Mouse (Mus musculus) heart, embryonic 14.5 days (tissue): ENCODE results near the gene Lrp5. TPM values are rescaled to one million over a fixed set of nuclear protein-coding genes. Genes with fewer than 3 reads are reported as not detected.

ENCODE experiments used
- ATAC-seq: fragments of 200-750 bp; cut with Nextera tagmentation; 2 replicates; pipeline ENCODE4 v1.8.0; 2017; ENCODE audit warnings: low read depth, moderate TSS enrichment; ENCODE audit not compliant: insufficient number of reproducible peaks, insufficient read depth, low FRiP score
- H3K27ac ChIP-seq, 2 experiments: fragments of 200-500 bp in 1 of 2; fragments of 300-500 bp in 1 of 2; sonication (generic) in 1 of 2; replicated peaks in 1 of 2; 2 replicates each; pipeline ENCODE4 v1.5.1; 2012 to 2014; ENCODE audit warnings: low read depth in 2 of 2, low read length in 2 of 2, control low read depth in 1 of 2, mild to moderate bottlenecking in 1 of 2, mixed read lengths in 1 of 2; ENCODE audit not compliant: control insufficient read depth in 1 of 2, insufficient read depth in 1 of 2
- H3K27me3 ChIP-seq: fragments of 300-500 bp; sonication (generic); 2 replicates; pipeline ENCODE4 v1.6.1; 2014; ENCODE audit warnings: mild to moderate bottlenecking, low read length, control low read depth; ENCODE audit not compliant: control insufficient read depth, insufficient read depth
- H3K36me3 ChIP-seq: fragments of 300-500 bp; sonication (generic); 2 replicates; pipeline ENCODE4 v1.6.1; 2014; ENCODE audit warnings: mild to moderate bottlenecking, control low read depth, low read length, mixed read lengths; ENCODE audit not compliant: control insufficient read depth, insufficient read depth
- H3K4me1 ChIP-seq, 2 experiments: fragments of 200-500 bp in 1 of 2; fragments of 300-500 bp in 1 of 2; sonication (generic) in 1 of 2; 2 replicates each; pipeline ENCODE4 v1.6.1; 2012 to 2014; ENCODE audit warnings: low read length in 2 of 2, control low read depth in 1 of 2, mixed read lengths in 1 of 2; ENCODE audit not compliant: control insufficient read depth in 2 of 2, insufficient read depth in 2 of 2
- H3K4me2 ChIP-seq: fragments of 300-500 bp; sonication (generic); 2 replicates; pipeline ENCODE4 v1.6.1; 2014; ENCODE audit warnings: mild to moderate bottlenecking, low read length
- H3K4me3 ChIP-seq, 2 experiments: fragments of 200-500 bp in 1 of 2; fragments of 300-500 bp in 1 of 2; sonication (generic) in 1 of 2; 2 replicates each; pipeline ENCODE4 v1.5.1; 2012 to 2014; ENCODE audit warnings: low read length in 2 of 2, mild to moderate bottlenecking in 2 of 2, control low read depth in 1 of 2, low read depth in 1 of 2, moderate library complexity in 1 of 2; ENCODE audit not compliant: control insufficient read depth in 1 of 2, insufficient read depth in 1 of 2
- H3K9ac ChIP-seq: fragments of 300-500 bp; sonication (generic); 2 replicates; pipeline ENCODE4 v1.6.1; 2014; ENCODE audit warnings: mild to moderate bottlenecking, low read length
- H3K9me3 ChIP-seq: fragments of 300-500 bp; sonication (generic); 2 replicates; pipeline ENCODE4 v1.6.1; 2016; ENCODE audit warnings: low read length, control low read depth; ENCODE audit not compliant: control insufficient read depth
- WGBS: fragments of 180-500 bp; shearing (Covaris S2); extraction: QIAGEN DNeasy Blood & Tissue Kit; methylation state at CpG from one replicate; pipeline ENCODE4 v1.1.7; 2014; 5-methylcytosine and 5-hydroxymethylcytosine counted together
- polyA plus RNA-seq: library from polyadenylated mRNA; unstranded; fragments of >200 nt; fragmentation: Nextera tagmentation; extraction: Ambion mirVana; gene quantifications from 2 replicates; pipeline ENCODE4 v1.2.1, GENCODE M21; 2014

Lrp5 gene
- polyA plus RNA-seq, 1 experiment from 2014 or later, result 5.0 TPM

DNA sequence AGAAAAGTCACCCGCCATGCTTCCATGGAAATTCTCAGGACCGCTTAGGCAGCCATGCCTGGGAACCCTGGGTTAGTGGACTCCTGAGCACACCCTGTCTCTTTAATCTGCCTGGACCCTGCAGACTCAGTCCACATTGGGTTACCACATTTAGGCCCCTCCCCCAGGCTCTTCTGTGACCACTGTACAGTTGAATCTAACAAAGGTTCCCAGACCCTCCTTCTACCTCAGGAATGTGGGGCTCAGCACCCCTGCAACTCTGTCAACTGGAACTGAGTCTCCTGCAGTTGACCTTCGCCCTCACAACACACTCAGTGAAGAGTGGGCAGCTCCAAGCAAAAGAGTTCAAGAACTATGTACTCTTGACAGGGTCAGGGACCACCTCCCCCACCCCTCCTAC is 38.4 kb downstream of the Lrp5 start:
- Histone ChIP-seq H3K27ac (no peak overlapping the region), H3K36me3 (peaks cover 58% of the 10 kb centered on the region), H3K4me2 (no peak overlapping the region), H3K27me3 (no peaks in the 10 kb centered on the region), H3K9ac (no peak overlapping the region), H3K4me1 (peaks cover 4 to 7% of the 10 kb centered on the region in 2 experiments; a peak in 3 of 4 replicates), H3K4me3 (no peak overlapping the region), H3K9me3 (0 out of 2 replicates have a peak, but pooled peaks cover 3% of the 10 kb centered on the region)
- 92% methylated on average over 3 of the region's 3 CpGs for WGBS
- ATAC-seq, result no peak

GRCm38 (mm10) chr19:3645813-3646212 is 40.6 kb downstream of the Lrp5 start:
- Histone ChIP-seq H3K4me2 (no peak overlapping the region), H3K9me3 (no peaks in the 10 kb centered on the region), H3K9ac (no peak overlapping the region), H3K4me3 (no peak overlapping the region), H3K27me3 (no peaks in the 10 kb centered on the region), H3K4me1 (peaks cover 24 to 26% of the 10 kb centered on the region in 2 experiments), H3K27ac (peak overlapping the region; percentile 10 to 37; a peak in 1 of 4 replicates), H3K36me3 (peaks cover 41% of the 10 kb centered on the region)
- no peak for ATAC-seq
- 77% methylated on average over 3 of the region's 3 CpGs for WGBS

- peaks cover 37% of the 10 kb centered on the region for H3K36me3 ChIP-seq
- ATAC-seq, result no peak
- no peaks in the 10 kb centered on the region for H3K9me3 ChIP-seq
- H3K27ac ChIP-seq, result peak overlapping the region; percentile 10 to 37; a peak in 1 of 4 replicates
- H3K4me3 ChIP-seq, result no peak overlapping the region
- H3K27me3 ChIP-seq, result no peaks in the 10 kb centered on the region
- H3K4me2 ChIP-seq, result no peak overlapping the region
- H3K4me1 ChIP-seq, result peaks cover 25 to 26% of the 10 kb centered on the region in 2 experiments
- 70% methylated on average over 4 of the region's 4 CpGs for WGBS
- no peak overlapping the region for H3K9ac ChIP-seq
Observed at GRCm38 (mm10) chr19:3645318-3645717, 41.0 kb downstream of the Lrp5 start.

DNA sequence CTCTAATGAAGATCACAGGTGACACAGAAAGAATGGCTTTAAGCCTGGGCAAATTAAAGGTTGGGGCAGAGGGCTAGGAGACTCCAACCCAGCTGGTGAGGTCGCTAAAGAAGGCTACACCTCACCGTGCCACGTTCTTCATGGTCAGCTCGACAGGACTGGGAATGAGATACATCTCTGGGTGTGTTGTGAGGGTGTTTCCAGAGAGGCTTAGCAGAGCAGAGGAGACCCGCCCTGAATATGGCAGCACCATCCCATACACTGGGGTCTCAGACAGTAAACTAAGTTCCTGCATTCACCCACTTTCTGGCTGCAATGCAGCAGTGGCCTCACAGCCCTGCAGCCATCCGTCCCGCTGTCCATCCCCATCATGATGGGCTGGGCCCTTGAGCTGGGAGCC is 46.8 kb downstream of the Lrp5 start:
- H3K4me1 ChIP-seq, result peaks cover 51 to 53% of the 10 kb centered on the region in 2 experiments
- no peak for ATAC-seq
- no peak overlapping the region for H3K4me2 ChIP-seq
- peak overlapping the region in 1 of 2 experiments; percentile 80; a peak in 1 of 4 replicates for H3K27ac ChIP-seq
- 87% methylated on average over 7 of the region's 7 CpGs for WGBS
- H3K9ac ChIP-seq, result no peak overlapping the region
- H3K4me3 ChIP-seq, result no peak overlapping the region
- H3K36me3 ChIP-seq, result peaks cover 11% of the 10 kb centered on the region
- no peaks in the 10 kb centered on the region for H3K27me3 ChIP-seq
- H3K9me3 ChIP-seq, result no peaks in the 10 kb centered on the region

DNA sequence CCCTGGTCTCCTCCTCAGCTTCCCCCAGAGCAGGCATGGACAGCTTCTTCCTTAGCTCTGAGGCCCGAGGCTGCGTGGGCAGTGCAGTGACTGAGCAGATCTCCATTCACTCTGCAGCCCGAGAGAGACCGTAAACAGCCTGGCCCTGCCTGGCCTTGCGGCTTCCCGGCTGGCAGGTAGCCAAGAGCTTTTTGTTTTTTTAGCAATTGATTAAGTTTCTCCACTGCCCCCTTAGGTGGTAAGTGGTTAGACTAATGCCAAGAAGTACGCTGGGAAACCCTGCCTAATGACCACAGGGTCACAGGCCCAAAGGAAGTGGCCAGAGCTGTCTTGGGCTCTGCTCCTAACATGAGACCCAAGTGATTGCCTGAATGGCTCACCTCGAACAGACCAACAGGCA is 47.7 kb downstream of the Lrp5 start:
- no peak overlapping the region for H3K4me3 ChIP-seq
- H3K4me2 ChIP-seq, result no peak overlapping the region
- peak overlapping the region; percentile 18; the same call in 1 of the 2 replicates for H3K9ac ChIP-seq
- no peaks in the 10 kb centered on the region for H3K9me3 ChIP-seq
- 20% methylated on average over 8 of the region's 8 CpGs for WGBS
- H3K27ac ChIP-seq, result peak overlapping the region; percentile 66 to 80
- H3K36me3 ChIP-seq, result peaks cover 8% of the 10 kb centered on the region
- H3K27me3 ChIP-seq, result no peaks in the 10 kb centered on the region
- H3K4me1 ChIP-seq, result peaks cover 49 to 53% of the 10 kb centered on the region in 2 experiments
- ATAC-seq, result peak; percentile 71

- Histone ChIP-seq H3K4me1 (peaks cover 8 to 16% of the 10 kb centered on the region in 2 experiments), H3K9ac (no peak overlapping the region), H3K27me3 (no peaks in the 10 kb centered on the region), H3K36me3 (peaks cover 39% of the 10 kb centered on the region), H3K9me3 (no peaks in the 10 kb centered on the region), H3K4me2 (no peak overlapping the region), H3K4me3 (no peak overlapping the region), H3K27ac (no peak overlapping the region)
- 65% methylated on average over 7 of the region's 7 CpGs for WGBS
- ATAC-seq, result no peak
Observed at GRCm38 (mm10) chr19:3632018-3632417, 54.3 kb downstream of the Lrp5 start.

DNA sequence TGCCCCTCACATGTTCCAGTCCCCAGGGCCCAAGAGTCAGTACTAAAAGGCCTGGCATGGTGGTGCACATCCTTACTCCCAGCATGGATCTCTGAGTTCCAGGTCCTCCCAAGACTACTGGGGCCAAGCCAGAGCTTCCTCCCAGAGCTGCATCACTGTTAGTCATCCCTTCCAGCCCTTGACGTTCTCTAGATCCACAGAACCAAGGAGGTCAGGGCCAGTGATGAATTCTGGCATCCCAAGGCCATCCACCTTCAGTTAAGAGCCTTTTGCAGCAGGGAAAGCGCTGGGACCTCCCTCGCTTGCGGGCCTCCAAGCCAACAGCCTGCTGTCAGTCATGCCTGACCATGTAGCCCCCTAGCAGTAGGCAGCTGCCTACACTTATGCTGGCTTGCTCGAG is 54.9 kb downstream of the Lrp5 start:
- Histone ChIP-seq H3K4me2 (no peak overlapping the region), H3K4me3 (no peak overlapping the region), H3K27me3 (no peaks in the 10 kb centered on the region), H3K27ac (no peak overlapping the region), H3K36me3 (peaks cover 45% of the 10 kb centered on the region), H3K9me3 (no peaks in the 10 kb centered on the region), H3K4me1 (peaks cover 7 to 16% of the 10 kb centered on the region in 2 experiments), H3K9ac (no peak overlapping the region)
- no peak for ATAC-seq
- 80% methylated on average over 5 of the region's 5 CpGs for WGBS

DNA sequence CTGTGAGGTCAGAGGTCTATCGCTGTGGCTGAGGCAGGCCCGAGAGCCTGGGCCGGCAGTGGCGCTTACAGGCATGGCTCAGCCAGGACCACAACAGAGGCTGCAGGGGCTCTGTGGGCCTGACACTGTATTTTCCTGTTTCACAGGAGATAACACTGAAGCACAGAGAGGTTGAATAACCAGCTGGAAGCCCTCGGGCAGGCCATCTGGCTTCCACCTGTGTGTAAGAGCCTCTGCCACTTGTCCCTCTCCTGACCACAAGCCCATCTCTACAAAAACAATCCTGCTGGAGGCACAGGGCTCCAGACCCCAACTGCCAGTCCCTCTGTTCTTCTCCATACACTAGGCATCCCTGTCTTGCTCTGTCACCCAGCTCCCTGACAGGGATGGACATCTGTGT is 55.9 kb downstream of the Lrp5 start:
- no peaks in the 10 kb centered on the region for H3K27me3 ChIP-seq
- peaks cover 49% of the 10 kb centered on the region for H3K36me3 ChIP-seq
- H3K27ac ChIP-seq, result no peak overlapping the region
- no peak overlapping the region for H3K4me2 ChIP-seq
- H3K9ac ChIP-seq, result no peak overlapping the region
- H3K4me3 ChIP-seq, result no peak overlapping the region
- H3K9me3 ChIP-seq, result no peaks in the 10 kb centered on the region
- ATAC-seq, result no peak
- 71% methylated on average over 5 of the region's 5 CpGs for WGBS
- H3K4me1 ChIP-seq, result peaks cover 5 to 13% of the 10 kb centered on the region in 2 experiments
